Mouse (Mus musculus): Measurements from ENCODE around the gene Rbm42. TPM values are rescaled to one million over a fixed set of nuclear protein-coding genes. Genes with fewer than 3 reads are reported as not detected.

The Rbm42 gene
- total RNA-seq, 2 experiments from 2014 or later = 69.5 to 72.6 TPM

GRCm38 (mm10) chr7:30636395-30636794 lies 13.7 kb downstream of the Rbm42 start:
- TF ChIP-seq CTCF (conservative IDR thresholded peaks at IDR 0.05) = no peak
- no peak for DNase-seq (ENCODE audit: low spot score in 2 of 2)
- H3K4me3 ChIP-seq = no peak overlapping the region
- H3K27ac ChIP-seq = no peak overlapping the region

- Histone ChIP-seq H3K27ac (no peak within 1 kb of the TSS), H3K4me3 (no peak within 1 kb of the TSS)
- TF ChIP-seq CTCF (conservative IDR thresholded peaks at IDR 0.05) = no peak
- DNase-seq (ENCODE audit: low spot score in 2 of 2) = no peak
Observed at GRCm38 (mm10) chr7:30635752-30636151, 14.4 kb downstream of the Rbm42 start, which contains the start of gene Etv2. Gene Etv2, minus strand, starts transcription at chr7:30635852.

GRCm38 (mm10) chr7:30634621-30635020 lies 15.5 kb downstream of the Rbm42 start:
- peak; percentile 72 for TF ChIP-seq CTCF (conservative IDR thresholded peaks at IDR 0.05)
- DNase-seq (ENCODE audit: low spot score in 2 of 2) = peak in 1 of 2 experiments; percentile 32
- no peak overlapping the region for H3K27ac ChIP-seq
- no peak overlapping the region for H3K4me3 ChIP-seq

GRCm38 (mm10) chr7:30633762-30634412 lies 16.2 kb downstream of the Rbm42 start:
- DNase-seq (ENCODE audit: low spot score in 2 of 2) = no peak
- Histone ChIP-seq H3K27ac (no peak overlapping the region), H3K4me3 (no peak overlapping the region)
- no peak for TF ChIP-seq CTCF (conservative IDR thresholded peaks at IDR 0.05)

- Histone ChIP-seq H3K27ac (no peak overlapping the region), H3K4me3 (no peak overlapping the region)
- no peak for DNase-seq (ENCODE audit: low spot score in 2 of 2)
- TF ChIP-seq CTCF (conservative IDR thresholded peaks at IDR 0.05) = no peak
Observed at GRCm38 (mm10) chr7:30629013-30629412, 21.1 kb downstream of the Rbm42 start.

GRCm38 (mm10) chr7:30626647-30627046 lies 23.5 kb downstream of the Rbm42 start:
- DNase-seq (ENCODE audit: low spot score in 2 of 2) = no peak
- H3K27ac ChIP-seq = no peak overlapping the region
- H3K4me3 ChIP-seq = no peak overlapping the region
- TF ChIP-seq CTCF (conservative IDR thresholded peaks at IDR 0.05) = no peak

- DNase-seq (ENCODE audit: low spot score in 2 of 2) = peak; percentile 84 to 89
- peak within 1 kb of the TSS; percentile 94 for H3K27ac ChIP-seq
- TF ChIP-seq CTCF (conservative IDR thresholded peaks at IDR 0.05) = no peak
- peak within 1 kb of the TSS; percentile 92 for H3K4me3 ChIP-seq
Observed at GRCm38 (mm10) chr7:30625530-30626384, 24.4 kb downstream of the Rbm42 start, which contains the start of gene Cox6b1. Gene Cox6b1, minus strand, starts transcription at chr7:30626151.

- Histone ChIP-seq H3K27ac (no peak overlapping the region), H3K4me3 (no peak overlapping the region)
- TF ChIP-seq CTCF (conservative IDR thresholded peaks at IDR 0.05) = peak; percentile 78
- DNase-seq (ENCODE audit: low spot score in 2 of 2) = no peak
Observed at GRCm38 (mm10) chr7:30619202-30619601, 30.9 kb downstream of the Rbm42 start.

- no peak for TF ChIP-seq CTCF (conservative IDR thresholded peaks at IDR 0.05)
- Histone ChIP-seq H3K4me3 (no peak overlapping the region), H3K27ac (no peak overlapping the region)
- no peak for DNase-seq (ENCODE audit: low spot score in 2 of 2)
Observed at GRCm38 (mm10) chr7:30618658-30619057, 31.5 kb downstream of the Rbm42 start.

GRCm38 (mm10) chr7:30615049-30615760 lies 34.9 kb downstream of the Rbm42 start:
- DNase-seq (ENCODE audit: low spot score in 2 of 2) = no peak
- no peak for TF ChIP-seq CTCF (conservative IDR thresholded peaks at IDR 0.05)
- Histone ChIP-seq H3K27ac (no peak overlapping the region), H3K4me3 (no peak overlapping the region)

- Histone ChIP-seq H3K27ac (no peak overlapping the region), H3K4me3 (no peak overlapping the region)
- peak; percentile 59 for TF ChIP-seq CTCF (conservative IDR thresholded peaks at IDR 0.05)
- DNase-seq (ENCODE audit: low spot score in 2 of 2) = no peak
Observed at GRCm38 (mm10) chr7:30614454-30614853, 35.7 kb downstream of the Rbm42 start.

GRCm38 (mm10) chr7:30613529-30614112 lies 36.5 kb downstream of the Rbm42 start:
- DNase-seq (ENCODE audit: low spot score in 2 of 2) = peak in 1 of 2 experiments; percentile 50
- no peak overlapping the region for H3K27ac ChIP-seq
- H3K4me3 ChIP-seq = no peak overlapping the region
- peak; percentile 85 for TF ChIP-seq CTCF (conservative IDR thresholded peaks at IDR 0.05)

Measured in layer of hippocampus, adult 2 months (tissue).